Mouse (Mus musculus) bone marrow, adult 2 months (tissue): Measurements from ENCODE around the gene Cfb. TPM values are rescaled to one million over a fixed set of nuclear protein-coding genes. Genes with fewer than 3 reads are reported as not detected.
A peak's percentile ranks its signal among the peaks of the same experiment; 100 is the strongest.

Experiments used
- H3K27ac ChIP-seq: fragments of 200-500 bp; 2 replicates; pipeline ENCODE4 v1.5.1; 2012; ENCODE audit warnings: low read depth, mild to moderate bottlenecking, control low read depth, inconsistent platforms, low read length; ENCODE audit not compliant: control insufficient read depth, poor library complexity, insufficient read depth
- H3K4me1 ChIP-seq: fragments of 200-500 bp; 2 replicates; pipeline ENCODE4 v1.6.1; 2011; ENCODE audit warnings: low read length; ENCODE audit not compliant: control insufficient read depth, insufficient read depth
- H3K4me3 ChIP-seq: fragments of 200-500 bp; replicated peaks from 2 replicates; pipeline ENCODE3; 2011; ENCODE audit warnings: mild to moderate bottlenecking, low read depth, low read length, control low read depth; ENCODE audit not compliant: control insufficient read depth
- CTCF ChIP-seq: fragments of 200-500 bp; IDR thresholded peaks from 2 replicates; pipeline ENCODE4 v1.5.1; 2011; ENCODE audit warnings: low read length, control low read depth; ENCODE audit not compliant: control insufficient read depth, insufficient read depth
- POLR2A ChIP-seq: fragments of 200-500 bp; IDR thresholded peaks from 2 replicates; pipeline ENCODE4 v1.6.1; 2011; ENCODE audit warnings: low read depth, mild to moderate bottlenecking, control low read depth, low read length, borderline replicate concordance; ENCODE audit not compliant: control insufficient read depth
- WGBS: fragments of 180-500 bp; shearing (Covaris S2); methylation state at CpG from one replicate; pipeline ENCODE4 v1.1.7; 2018; 5-methylcytosine and 5-hydroxymethylcytosine counted together
- polyA plus RNA-seq: library from polyadenylated mRNA; stranded (reverse); fragments of >200 nt; gene quantifications from 2 replicates; pipeline ENCODE4 v1.2.4, GENCODE M21; 2011; ENCODE audit warnings: low replicate concordance; ENCODE audit not compliant: missing spikeins, insufficient read depth, insufficient read length

Cfb gene
- polyA plus RNA-seq, 1 experiment = 14.5 TPM

DNA sequence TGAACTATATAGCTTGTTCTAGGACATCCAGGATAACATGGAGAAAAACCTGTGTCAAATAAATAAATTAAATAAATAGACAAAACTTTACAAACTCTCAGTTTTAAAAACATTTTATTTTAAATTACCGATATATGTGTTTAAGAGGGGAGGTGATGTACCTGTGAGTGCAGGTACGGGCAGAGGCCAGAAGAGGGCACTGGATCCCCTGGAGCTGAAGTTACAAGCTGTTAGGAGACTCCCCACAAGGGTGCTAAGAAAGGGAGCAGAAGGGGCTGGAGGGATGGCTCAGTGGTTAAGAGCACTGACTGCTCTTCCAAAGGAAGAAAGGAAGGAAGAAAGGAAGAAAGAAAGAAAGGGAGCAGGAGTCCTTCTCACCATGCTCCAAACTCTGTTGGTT is 29.1 kb upstream of the Cfb start:
- Histone ChIP-seq H3K27ac (no peak overlapping the region), H3K4me3 (no peak overlapping the region), H3K4me1 (peaks cover 7% of the 10 kb centered on the region)
- TF ChIP-seq POLR2A (no peak), CTCF (peak; percentile 33; the same call in 1 of the 2 replicates)
- 95% methylated on average over 2 of the region's 2 CpGs for WGBS

DNA sequence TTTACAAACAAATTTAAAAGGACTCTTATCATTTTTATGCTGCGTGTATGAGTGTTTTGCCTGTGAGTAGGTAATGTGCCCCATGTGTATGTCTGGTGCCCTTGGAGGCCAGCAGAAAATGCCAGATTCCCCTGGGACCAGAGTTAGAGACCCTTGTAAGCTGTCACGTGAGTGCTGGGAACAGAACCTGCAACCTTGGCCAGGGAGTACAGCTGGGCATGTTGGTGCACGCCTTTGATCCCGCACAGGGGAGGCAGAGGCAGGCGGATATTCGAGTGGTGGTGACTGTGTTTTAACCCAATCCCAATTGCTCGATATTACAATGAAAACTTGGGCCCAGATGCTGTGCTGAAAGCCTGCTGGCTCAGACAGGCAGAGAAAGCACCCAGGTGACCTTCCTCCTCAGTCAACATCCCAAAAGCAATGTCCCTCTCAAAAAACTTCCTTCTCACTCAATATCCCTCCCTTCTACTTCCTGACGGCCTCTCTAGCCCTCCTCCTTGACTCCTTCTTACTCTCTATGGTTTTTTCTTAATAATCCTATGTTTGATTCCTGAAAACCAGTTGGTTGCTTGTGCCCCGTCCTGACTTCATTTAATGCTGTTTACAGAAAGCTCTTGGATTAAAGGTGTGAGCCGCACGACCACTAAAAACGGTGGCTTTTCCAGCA is 27.9 kb upstream of the Cfb start:
- Histone ChIP-seq H3K27ac (no peak overlapping the region), H3K4me1 (peaks cover 4% of the 10 kb centered on the region), H3K4me3 (no peak overlapping the region)
- no peak for TF ChIP-seq POLR2A
- TF ChIP-seq CTCF = no peak
- WGBS = 89% methylated on average over 12 of the region's 12 CpGs

DNA sequence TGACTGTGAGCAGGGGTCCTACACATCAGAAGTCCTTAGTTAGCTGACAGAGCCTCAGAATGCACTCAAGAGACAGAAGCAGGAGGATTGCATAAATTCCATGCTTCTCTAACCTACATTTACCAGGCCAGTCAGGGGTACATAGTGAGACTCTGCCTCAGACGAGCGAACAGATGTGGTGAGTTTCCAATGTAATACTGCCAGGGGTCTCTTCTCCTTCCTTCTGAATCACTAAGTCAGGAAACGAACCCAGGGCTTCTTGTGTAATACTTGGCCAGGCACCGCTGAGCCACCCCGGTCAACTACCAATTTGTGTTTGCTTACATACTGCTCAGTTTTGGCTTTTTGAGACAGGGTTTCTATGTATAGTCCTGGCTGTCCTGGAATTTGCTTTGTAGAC is 25.6 kb upstream of the Cfb start:
- Histone ChIP-seq H3K4me3 (no peak overlapping the region), H3K4me1 (peaks cover 2% of the 10 kb centered on the region), H3K27ac (no peak overlapping the region)
- 30% methylated on average over 5 of the region's 5 CpGs for WGBS
- TF ChIP-seq POLR2A (no peak), CTCF (no peak)

DNA sequence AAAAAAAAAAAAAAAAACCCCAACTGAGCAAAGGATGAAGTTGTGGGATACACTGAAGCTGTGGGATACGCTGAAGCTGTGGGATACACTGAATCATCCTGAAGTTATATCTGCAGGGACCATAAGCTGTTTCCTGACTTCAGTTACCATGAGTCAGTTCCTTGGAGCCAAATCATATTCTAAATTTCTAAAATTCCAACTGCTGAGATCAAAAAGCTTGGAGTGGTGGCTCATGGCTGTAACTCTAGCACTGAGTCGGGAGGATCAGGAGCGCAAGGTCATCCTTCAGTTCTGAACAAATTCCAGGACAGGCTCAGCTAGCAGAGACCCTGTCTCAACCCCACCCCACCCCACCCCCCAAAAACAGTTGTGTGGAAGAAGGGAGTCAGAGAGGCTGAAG is 23.3 kb upstream of the Cfb start:
- Histone ChIP-seq H3K4me1 (peaks cover 2% of the 10 kb centered on the region), H3K4me3 (no peak overlapping the region), H3K27ac (no peak overlapping the region)
- WGBS = 93% methylated on average over 3 of the region's 3 CpGs
- TF ChIP-seq CTCF (no peak), POLR2A (no peak)

DNA sequence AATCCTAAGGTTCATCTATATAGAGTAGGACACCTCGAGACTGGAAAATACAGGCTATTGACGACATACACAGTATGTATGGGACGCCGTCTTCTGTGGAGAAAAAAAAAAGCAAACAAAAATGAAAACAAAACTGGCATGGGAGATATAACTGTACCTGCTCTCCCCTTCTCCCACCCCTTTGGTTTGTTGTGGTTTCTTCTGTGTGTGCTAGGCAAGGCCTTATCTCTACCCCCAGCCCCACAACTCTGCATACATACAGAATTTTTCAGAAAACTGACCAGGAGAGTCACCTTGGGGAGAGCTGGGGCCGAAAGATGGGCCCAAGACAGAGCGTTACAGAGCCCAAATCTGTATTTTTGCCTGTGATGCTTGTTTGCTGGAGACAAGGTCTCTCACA is 22.4 kb upstream of the Cfb start:
- no peak overlapping the region for H3K27ac ChIP-seq
- WGBS = 70% methylated on average over 6 of the region's 6 CpGs
- no peak overlapping the region for H3K4me3 ChIP-seq
- peaks cover 2% of the 10 kb centered on the region for H3K4me1 ChIP-seq
- TF ChIP-seq POLR2A = no peak
- TF ChIP-seq CTCF = no peak

DNA sequence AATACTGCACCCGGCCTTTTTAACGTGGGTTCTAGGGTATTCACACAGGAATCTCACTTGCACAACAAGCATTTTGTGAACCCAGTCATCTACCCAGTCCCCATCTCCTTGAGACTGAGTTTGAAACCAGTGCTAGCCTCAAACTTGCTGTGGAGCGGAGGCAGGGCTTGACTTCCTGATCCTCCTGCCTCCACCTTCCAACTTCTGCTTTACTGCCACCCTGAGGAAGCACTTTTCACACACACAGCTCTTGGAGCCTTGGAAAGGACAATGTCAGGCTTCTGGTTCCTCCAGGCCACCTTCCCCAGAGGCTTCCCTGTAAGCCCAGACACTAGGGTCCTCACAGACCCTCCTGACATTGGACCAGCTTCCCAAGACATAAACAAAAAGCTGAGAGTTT is 21.0 kb upstream of the Cfb start:
- WGBS = 37% methylated on average over 3 of the region's 3 CpGs
- TF ChIP-seq CTCF = no peak
- H3K4me3 ChIP-seq = no peak overlapping the region
- H3K4me1 ChIP-seq = peaks cover 2% of the 10 kb centered on the region
- H3K27ac ChIP-seq = no peak overlapping the region

DNA sequence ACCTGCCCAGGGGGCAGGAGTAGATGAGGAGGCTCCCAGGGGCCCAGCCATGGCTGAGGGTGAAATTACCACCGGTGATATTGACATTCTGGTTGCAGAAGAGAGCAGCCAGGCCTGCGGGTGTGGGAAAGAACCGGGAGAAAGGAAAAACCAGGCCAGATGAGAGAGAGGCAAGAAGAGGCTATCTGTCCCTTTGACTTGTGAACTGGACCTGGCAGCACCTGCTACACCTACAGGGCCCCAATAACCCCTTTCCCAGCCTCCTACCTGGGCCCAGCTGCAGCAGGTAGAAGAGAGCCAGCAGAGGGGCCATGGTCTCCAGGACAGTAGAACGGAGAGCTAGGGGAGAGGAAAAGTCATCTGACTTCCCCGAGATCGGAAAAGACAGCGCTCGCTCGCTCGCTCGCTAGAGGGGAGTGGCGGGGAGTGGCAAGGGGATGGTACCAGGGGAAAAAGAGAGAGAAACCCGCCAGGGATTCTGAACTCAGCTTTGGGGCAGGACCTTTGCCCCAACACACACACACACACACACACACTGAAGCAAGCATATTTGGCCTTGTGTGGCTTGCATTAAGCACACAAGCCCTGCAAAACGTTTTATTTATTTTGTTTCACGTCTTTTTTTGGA is 19.5 kb upstream of the Cfb start, which contains the start of gene Gm20547:
Gene Gm20547 (minus strand): TSS at position 360 of the 628 bp plus-strand sequence.
- WGBS = 86% methylated on average over 15 of the region's 15 CpGs
- H3K27ac ChIP-seq = no peak within 1 kb of the TSS
- H3K4me3 ChIP-seq = no peak within 1 kb of the TSS
- TF ChIP-seq CTCF = no peak
- no peak for TF ChIP-seq POLR2A
- no peaks in the 10 kb centered on the region; the same call in 1 of the 2 replicates for H3K4me1 ChIP-seq

DNA sequence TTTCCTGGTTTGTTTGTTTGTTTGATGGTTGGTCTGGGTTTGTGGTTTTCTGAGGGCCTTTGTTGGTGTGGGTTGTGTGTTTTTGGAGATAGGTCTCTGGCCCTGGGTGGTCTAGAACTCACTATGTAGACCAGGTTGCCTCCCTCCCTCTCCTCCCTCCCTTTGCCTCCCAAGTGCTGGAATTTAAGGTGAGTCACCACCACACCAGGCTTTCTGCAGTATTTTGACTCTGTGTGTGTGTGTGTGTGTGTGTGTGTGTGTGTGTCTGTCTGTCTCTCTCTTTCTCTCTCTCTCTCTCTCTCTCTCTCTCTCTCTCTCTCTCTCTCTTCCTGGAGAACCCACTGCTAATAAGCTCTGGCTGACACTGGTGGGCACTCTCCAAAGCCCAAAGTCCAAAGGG is 18.8 kb upstream of the Cfb start:
- Histone ChIP-seq H3K27ac (no peak overlapping the region), H3K4me1 (no peaks in the 10 kb centered on the region; the same call in 1 of the 2 replicates), H3K4me3 (no peak overlapping the region)
- TF ChIP-seq POLR2A (no peak), CTCF (no peak)

DNA sequence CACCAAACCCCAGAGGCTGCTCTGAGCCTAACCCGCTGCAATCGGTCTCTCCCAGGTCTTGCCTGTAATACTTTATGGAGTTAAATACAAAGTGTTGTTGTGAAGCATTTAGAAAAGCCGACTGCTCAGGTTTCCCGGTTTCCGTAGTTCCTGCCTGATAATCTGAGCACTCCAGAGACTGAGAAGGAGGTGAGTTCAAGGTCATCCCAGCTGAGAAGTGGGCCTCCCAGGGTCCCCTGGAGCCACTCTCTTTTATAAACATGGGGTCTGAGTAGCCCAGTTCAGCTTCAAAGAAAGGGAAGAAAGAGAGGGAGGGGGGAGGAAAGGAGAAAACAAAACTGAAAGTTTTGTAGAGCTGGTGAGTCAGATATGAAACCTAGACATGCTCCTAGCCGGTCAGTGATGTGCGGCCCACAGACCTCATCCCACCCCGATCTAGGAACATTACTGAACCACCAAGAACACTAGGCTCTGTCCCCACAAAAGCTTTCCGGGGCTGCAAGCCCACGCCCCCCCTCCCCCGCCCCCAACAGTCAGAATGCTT is 17.1 kb upstream of the Cfb start, which contains the start of gene Zbtb12:
Gene Zbtb12 (plus strand): TSS at position 148 of the 544 bp plus-strand sequence.
- H3K4me1 ChIP-seq = no peaks in the 10 kb centered on the region; the same call in 1 of the 2 replicates
- H3K27ac ChIP-seq = no peak within 1 kb of the TSS
- TF ChIP-seq POLR2A (no peak), CTCF (no peak)
- no peak within 1 kb of the TSS for H3K4me3 ChIP-seq
- WGBS = 36% methylated on average over 11 of the region's 11 CpGs

DNA sequence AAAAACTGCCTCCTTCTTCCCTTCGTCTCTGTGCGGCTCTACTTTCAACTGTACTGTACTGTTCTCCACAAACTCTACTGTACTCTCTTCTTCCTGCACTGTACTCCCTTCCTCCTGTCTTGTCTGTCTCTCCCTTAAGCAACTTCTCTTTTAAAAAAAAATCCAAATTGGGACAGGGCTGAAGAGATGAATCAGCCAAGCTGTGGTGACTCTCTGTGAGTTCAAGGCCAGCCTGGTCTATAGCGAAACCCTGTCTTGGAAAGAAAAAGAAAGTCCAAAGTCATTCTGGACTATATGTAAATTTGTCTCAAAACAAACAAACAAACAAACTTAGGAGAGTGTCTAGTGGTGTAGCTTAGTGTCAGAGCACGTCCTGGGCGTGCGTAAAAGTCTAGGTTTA is 12.0 kb upstream of the Cfb start:
- Histone ChIP-seq H3K4me1 (no peaks in the 10 kb centered on the region), H3K4me3 (no peak overlapping the region), H3K27ac (no peak overlapping the region)
- TF ChIP-seq CTCF = no peak
- no peak for TF ChIP-seq POLR2A
- WGBS = 84% methylated on average over 6 of the region's 6 CpGs
